In genomic region chrX:100652848-100653247, GRCm38 (mm10) we compare ENCODE assay signal across 17 mouse cellular contexts. TPM values are rescaled to one million over a fixed set of nuclear protein-coding genes. Genes with fewer than 3 reads are reported as not detected.
DNase-seq lines count a peak whose midpoint lies in the region; TF ChIP-seq lines count a peak whose summit lies in the region.
"Had no signal": no experiment of that assay in that cellular context is flagged by ENCODE, and none has a peak within 500 bp of the region (broad histone marks: within the 10 kb centered on the region; RNA-seq: fewer than 3 reads in every experiment).

No protein-coding gene starts in this region.

- no peak overlapping the region for H3K27ac ChIP-seq in kidney, adult 2 months (ENCODE audit: insufficient read depth, low read depth, low read length)
- H3K27ac ChIP-seq in limb, embryonic 10.5 days, result no peak overlapping the region
- no peak overlapping the region for H3K27ac ChIP-seq in cerebellum, adult 2 months (ENCODE audit: insufficient read depth, low read length)
- H3K27ac ChIP-seq: embryonic facial prominence, embryonic 12.5 days; hindbrain, postnatal 0 days; liver, embryonic 15.5 days; midbrain, embryonic 12.5 days had no signal

- H3K27me3 ChIP-seq in kidney, adult 2 months (replicated peaks; ENCODE audit: control insufficient read depth, insufficient read depth, low read length), result no peaks in the 10 kb centered on the region
- H3K27me3 ChIP-seq in limb, embryonic 10.5 days (ENCODE audit: low read depth, poor library complexity, severe bottlenecking), result peaks cover 55% of the 10 kb centered on the region
- no peaks in the 10 kb centered on the region for H3K27me3 ChIP-seq in cerebellum, adult 2 months (ENCODE audit: control insufficient read depth, insufficient read depth, low read length)
- H3K27me3 ChIP-seq: embryonic facial prominence, embryonic 12.5 days; liver, embryonic 15.5 days; midbrain, embryonic 12.5 days had no signal

- no peaks in the 10 kb centered on the region for H3K36me3 ChIP-seq in kidney, adult 2 months (ENCODE audit: control insufficient read depth, insufficient read depth, low read length)
- H3K36me3 ChIP-seq in limb, embryonic 10.5 days, result peaks cover 34% of the 10 kb centered on the region
- H3K36me3 ChIP-seq: embryonic facial prominence, embryonic 12.5 days; midbrain, embryonic 12.5 days had no signal

- TF ChIP-seq CTCF in kidney, adult 2 months (conservative IDR thresholded peaks at IDR 0.05; ENCODE audit: insufficient read depth, insufficient read length, low read depth, low read length), result no peak
- TF ChIP-seq CTCF in brain, embryonic 14.5 days (IDR thresholded peaks at IDR 0.05; ENCODE audit: borderline replicate concordance, extremely low read depth, insufficient read depth, insufficient read length), result 0 out of 2 replicates have a peak, but pooled peaks have one; percentile 2
- no peak for TF ChIP-seq CTCF in cerebellum, adult 2 months (IDR thresholded peaks at IDR 0.05; ENCODE audit: borderline replicate concordance, insufficient read depth, low read depth, low read length)

- H3K4me3 ChIP-seq in kidney, adult 2 months (ENCODE audit: insufficient read depth, low read depth, low read length), result no peak overlapping the region
- no peak overlapping the region for H3K4me3 ChIP-seq in limb, embryonic 10.5 days
- H3K4me3 ChIP-seq in cerebellum, adult 2 months (replicated peaks; ENCODE audit: insufficient read depth, low read depth, low read length), result no peak overlapping the region
- H3K4me3 ChIP-seq: embryonic facial prominence, embryonic 12.5 days; liver, embryonic 15.5 days; midbrain, embryonic 12.5 days had no signal

- no peak for TF ChIP-seq POLR2A in kidney, adult 2 months (IDR thresholded peaks at IDR 0.05; ENCODE audit: low read depth, low read length)
- TF ChIP-seq POLR2A in brain, embryonic 14.5 days (IDR thresholded peaks at IDR 0.05; ENCODE audit: borderline replicate concordance, extremely low read depth, insufficient read depth, insufficient read length, poor library complexity, severe bottlenecking), result no peak
- no peak for TF ChIP-seq POLR2A in cerebellum, adult 2 months (IDR thresholded peaks at IDR 0.05; ENCODE audit: borderline replicate concordance, insufficient read depth, low read length)

- H3K4me1 ChIP-seq in kidney, adult 2 months (ENCODE audit: control insufficient read depth, insufficient read depth, low read length), result no peaks in the 10 kb centered on the region
- H3K4me1 ChIP-seq in limb, embryonic 10.5 days, result no peaks in the 10 kb centered on the region
- H3K4me1 ChIP-seq in cerebellum, adult 2 months (ENCODE audit: control insufficient read depth, insufficient read depth, low read length), result no peaks in the 10 kb centered on the region
- H3K4me1 ChIP-seq: embryonic facial prominence, embryonic 12.5 days; liver, embryonic 15.5 days; midbrain, embryonic 12.5 days had no signal

- no peaks in the 10 kb centered on the region for H3K9me3 ChIP-seq in limb, embryonic 10.5 days (replicated peaks)
- H3K9me3 ChIP-seq: embryonic facial prominence, embryonic 12.5 days; liver, embryonic 15.5 days; midbrain, embryonic 12.5 days had no signal

- DNase-seq in kidney, adult 2 months, result peak; percentile 13
- no peak for DNase-seq in kidney, adult 11 months
- DNase-seq in 3T3-L1 (ENCODE audit: low read depth, low spot score), result peak; percentile 40
- DNase-seq in CD4-positive helper T cell, adult 2 months (ENCODE audit: low read depth, low spot score), result peak; percentile 2
- DNase-seq in brain, embryonic 14.5 days (ENCODE audit: low read depth), result no peak
- no peak for DNase-seq in limb, embryonic 10.5 days (ENCODE audit: low spot score)
- DNase-seq in cerebellum, adult 2 months, result no peak
- DNase-seq: gastrocnemius, postnatal 14 days; left cerebral cortex, postnatal 4 days; lung, postnatal 36 days; right cerebral cortex, postnatal 14 days had no signal

RNA-seq across cellular contexts. Expression of gene Pdzd11, which starts 26.5 kb away (rescaled TPM):
- 31.2 and 36.6 TPM in 2 replicates for polyA plus RNA-seq in kidney, adult 2 months (2012; rRNA removed)
- 51.0 and 51.3 TPM in 2 replicates for polyA plus RNA-seq in brain, embryonic 14.5 days (2012; rRNA removed)
- 111 and 119 TPM in 2 replicates for polyA plus RNA-seq in limb, embryonic 10.5 days (2016; fragmentation: Nextera tagmentation; extraction: Ambion mirVana)
- polyA plus RNA-seq in cerebellum, adult 2 months (2012; rRNA removed), result 50.3 and 53.1 TPM in 2 replicates

RNA-seq across cellular contexts. Expression of gene Kif4, which starts 27.3 kb away (rescaled TPM):
- polyA plus RNA-seq in kidney, adult 2 months (2012; rRNA removed), result 0.10 and 0.11 TPM in 2 replicates
- 7.9 and 11.2 TPM in 2 replicates for polyA plus RNA-seq in brain, embryonic 14.5 days (2012; rRNA removed)
- 32.8 and 39.7 TPM in 2 replicates for polyA plus RNA-seq in limb, embryonic 10.5 days (2016; fragmentation: Nextera tagmentation; extraction: Ambion mirVana)
- polyA plus RNA-seq in cerebellum, adult 2 months (2012; rRNA removed), result 0.26 and 0.33 TPM in 2 replicates

RNA-seq across cellular contexts. Expression of gene Arr3, which starts 47.6 kb away (rescaled TPM):
- not detected in 2 replicates for polyA plus RNA-seq in kidney, adult 2 months (2012; rRNA removed)
- polyA plus RNA-seq in brain, embryonic 14.5 days (2012; rRNA removed), result 0.22 TPM in 1 of 2 replicates, not detected in the other
- not detected in 2 replicates for polyA plus RNA-seq in limb, embryonic 10.5 days (2016; fragmentation: Nextera tagmentation; extraction: Ambion mirVana)
- not detected in 2 replicates for polyA plus RNA-seq in cerebellum, adult 2 months (2012; rRNA removed)
- polyA plus RNA-seq: embryonic facial prominence, embryonic 12.5 days; hindbrain, postnatal 0 days; kidney, embryonic 16.5 days; liver, embryonic 15.5 days; midbrain, embryonic 12.5 days; neural tube, embryonic 11.5 days had no signal

RNA-seq across cellular contexts. Expression of gene P2ry4, which starts 58.2 kb away (rescaled TPM):
- polyA plus RNA-seq in kidney, adult 2 months (2012; rRNA removed), result not detected in 2 replicates
- 0.05 and 0.11 TPM in 2 replicates for polyA plus RNA-seq in brain, embryonic 14.5 days (2012; rRNA removed)
- polyA plus RNA-seq in limb, embryonic 10.5 days (2016; fragmentation: Nextera tagmentation; extraction: Ambion mirVana), result not detected in 2 replicates
- 0.03 and 0.08 TPM in 2 replicates for polyA plus RNA-seq in cerebellum, adult 2 months (2012; rRNA removed)
- polyA plus RNA-seq: embryonic facial prominence, embryonic 12.5 days; kidney, embryonic 16.5 days; midbrain, embryonic 12.5 days; neural tube, embryonic 11.5 days had no signal

Comparison
In these comparisons a context has a peak if more than half of its experiments do, and no peak if none do; other contexts are left out.
1. DNase-seq: peak in kidney, adult 2 months (single experiment), 3T3-L1 (single experiment) and CD4-positive helper T cell, adult 2 months (single experiment); none in kidney, adult 11 months (single experiment), brain, embryonic 14.5 days (single experiment), limb, embryonic 10.5 days (single experiment) and cerebellum, adult 2 months (0 of 2).